Mouse (Mus musculus) ES-E14 (cell line): ENCODE data around the gene Coro1c.

ENCODE experiments used
- CHD2 ChIP-seq: IDR thresholded peaks from 2 replicates; pipeline ENCODE4 v1.6.1; 2014; ENCODE audit warnings: mild to moderate bottlenecking, low read depth, low read length, inconsistent platforms
- HCFC1 ChIP-seq: IDR thresholded peaks from 2 replicates; pipeline ENCODE4 v1.6.1; 2012; ENCODE audit warnings: low read length, inconsistent platforms, borderline replicate concordance; ENCODE audit not compliant: insufficient read depth
- MAFK ChIP-seq: IDR thresholded peaks from 2 replicates; pipeline ENCODE4 v1.6.1; 2014; ENCODE audit warnings: mild to moderate bottlenecking, low read depth, low read length, inconsistent platforms; ENCODE audit not compliant: insufficient read depth
- ZC3H11A ChIP-seq: IDR thresholded peaks from 2 replicates; pipeline ENCODE4 v1.6.1; 2012; ENCODE audit warnings: low read depth, mild to moderate bottlenecking, inconsistent platforms, low read length, borderline replicate concordance
- ZNF384 ChIP-seq: IDR thresholded peaks from 2 replicates; pipeline ENCODE4 v1.6.1; 2012; ENCODE audit warnings: low read depth, low read length, inconsistent platforms

DNA sequence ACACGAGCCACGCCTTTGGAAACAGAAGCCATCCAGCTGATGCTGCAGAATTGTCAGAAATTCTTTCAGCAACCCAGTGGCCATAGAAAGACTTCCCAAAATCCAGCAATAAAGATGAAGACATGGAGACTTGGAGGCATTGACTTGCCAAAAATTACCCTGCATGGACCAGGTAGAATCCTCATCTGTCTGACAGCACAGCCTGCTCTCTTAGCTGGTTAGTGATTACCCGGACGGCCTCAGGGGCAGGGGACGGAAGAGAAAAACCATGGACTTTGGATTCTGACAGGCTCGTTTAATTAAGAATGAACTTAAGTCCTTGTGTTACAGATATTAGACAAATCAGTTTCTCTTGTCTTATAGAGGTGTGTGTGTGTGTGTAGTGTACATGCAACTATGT is 2.1 kb upstream of the Coro1c start:
- no peak for TF ChIP-seq ZC3H11A
- no peak for TF ChIP-seq HCFC1
- no peak for TF ChIP-seq ZNF384
- TF ChIP-seq CHD2, result no peak
- TF ChIP-seq MAFK, result no peak
